Mouse (Mus musculus) kidney, adult 2 months (tissue): ENCODE results near the gene Ube2g2.

Experiments used
- CTCF ChIP-seq: fragments of 200-500 bp; conservative IDR thresholded peaks from 2 replicates; pipeline ENCODE4 v1.5.1; 2011; ENCODE audit warnings: low read depth, mild to moderate bottlenecking, control low read depth, low read length, moderate library complexity, mixed read lengths; ENCODE audit not compliant: insufficient read depth, insufficient read length
- POLR2A ChIP-seq: fragments of 200-500 bp; IDR thresholded peaks from one replicate; pipeline ENCODE4 v1.6.1; 2011; ENCODE audit warnings: low read depth, low read length, control low read depth

DNA sequence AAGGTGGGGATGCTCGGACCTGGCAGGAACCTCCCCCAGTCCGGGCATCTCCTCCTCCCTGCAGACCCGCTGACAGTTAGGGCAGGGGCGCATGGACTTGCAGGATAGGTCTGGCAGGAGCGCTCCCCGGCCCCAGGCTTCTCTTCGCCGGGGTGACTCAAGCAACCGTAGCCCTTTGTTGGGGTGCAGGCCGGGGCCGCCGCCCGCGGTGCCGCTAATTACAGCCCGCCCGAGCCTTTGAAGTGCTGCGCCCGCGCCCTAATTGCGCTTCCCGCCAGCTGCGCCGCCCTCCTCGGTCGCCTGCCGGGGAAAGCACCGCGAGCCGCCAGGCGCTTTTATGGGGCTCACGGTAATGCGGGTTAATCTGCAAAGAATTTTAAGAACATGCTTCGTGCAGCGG, 55.5 kb downstream of the Ube2g2 start:
- no peak for TF ChIP-seq CTCF
- TF ChIP-seq POLR2A, result no peak
